Mouse (Mus musculus): ENCODE results near the gene Acyp1.

Gene Acyp1

GRCm38 (mm10) chr12:85237553-85237952 lies 50.7 kb downstream of the Acyp1 start:
- in situ Hi-C loops (cut with MboI, MseI), result no loop called here

DNA sequence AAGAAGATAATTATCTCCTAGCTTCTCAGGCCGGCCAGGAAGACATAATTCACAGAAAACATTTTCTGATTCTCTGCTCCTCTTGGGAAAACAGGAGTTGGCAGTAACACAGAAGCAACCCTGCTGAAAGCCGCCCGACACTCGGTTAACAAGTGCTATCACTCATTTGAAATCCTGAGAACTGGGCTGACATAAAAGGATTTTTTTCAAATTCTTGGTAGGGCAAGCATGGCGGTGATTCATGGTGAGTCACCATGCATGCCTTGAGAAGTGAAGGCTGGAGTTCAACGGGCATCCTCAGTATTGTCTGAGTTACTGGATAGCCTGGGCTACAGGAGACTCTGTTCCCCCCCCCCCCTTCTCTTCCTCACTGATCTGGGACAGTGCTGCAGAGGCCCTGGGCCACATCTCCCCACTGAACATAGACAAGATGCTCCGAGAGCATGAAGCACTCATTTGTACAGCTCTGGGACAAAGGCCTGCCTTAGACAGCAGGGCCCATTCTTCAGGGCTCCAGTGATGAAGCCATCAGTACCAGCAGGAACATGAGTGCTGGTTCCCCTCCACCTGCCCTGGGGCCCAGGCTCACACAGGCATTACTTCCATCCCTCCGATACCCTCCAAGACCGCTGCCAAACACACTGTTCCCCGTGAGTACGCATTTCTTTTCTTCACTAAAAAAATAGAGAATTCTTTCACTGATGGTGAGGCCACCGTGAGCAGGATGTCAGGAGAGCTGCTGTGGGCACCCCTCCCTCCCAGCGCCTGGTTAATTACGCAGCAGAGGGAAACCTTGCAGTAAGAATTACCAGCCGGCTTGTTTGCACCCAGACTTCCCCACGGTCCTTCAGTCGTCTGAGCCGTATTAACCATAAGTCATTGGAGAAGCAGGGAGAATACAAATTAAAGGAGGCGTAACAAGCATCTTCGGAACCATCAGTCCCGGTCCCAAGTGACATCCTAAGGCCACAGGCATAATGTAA lies 54.6 kb downstream of the Acyp1 start:
- in situ Hi-C loops (cut with MboI, MseI), result no loop called here

DNA sequence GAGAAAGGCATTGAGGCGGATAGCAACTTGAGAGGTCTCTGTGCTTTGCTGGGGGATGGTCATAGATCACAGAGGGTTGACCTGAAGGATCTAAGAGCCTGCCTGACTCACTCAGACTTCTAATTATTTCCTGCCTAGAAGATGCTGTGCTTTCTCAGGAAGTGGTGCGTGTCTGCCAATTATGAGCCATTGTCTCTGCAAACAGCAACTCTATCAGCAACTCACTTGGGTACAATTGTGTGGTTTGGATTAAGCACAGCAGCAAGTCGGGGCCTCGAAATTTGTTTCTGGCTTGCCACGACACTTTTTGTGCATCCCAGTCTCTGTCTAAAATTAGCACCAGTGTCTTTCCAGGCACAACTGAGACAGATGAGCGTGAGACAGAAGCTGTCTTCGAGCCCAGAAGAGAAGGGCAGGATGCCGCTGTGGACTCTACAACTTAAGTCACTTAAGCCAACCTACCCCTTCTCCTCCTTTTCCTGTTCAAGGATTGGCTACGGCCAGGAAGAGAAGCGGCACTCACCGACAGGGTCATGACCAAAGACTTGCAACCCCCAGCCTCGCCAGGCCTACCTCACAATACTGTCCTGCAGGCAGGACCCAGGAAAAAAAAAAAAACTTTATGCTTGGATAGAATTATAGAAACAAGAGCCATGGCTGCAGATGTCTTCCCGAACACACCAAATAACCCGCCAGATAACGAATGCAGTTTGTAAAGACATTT lies 60.2 kb downstream of the Acyp1 start:
- in situ Hi-C loops (cut with MboI, MseI), result no loop called here

DNA sequence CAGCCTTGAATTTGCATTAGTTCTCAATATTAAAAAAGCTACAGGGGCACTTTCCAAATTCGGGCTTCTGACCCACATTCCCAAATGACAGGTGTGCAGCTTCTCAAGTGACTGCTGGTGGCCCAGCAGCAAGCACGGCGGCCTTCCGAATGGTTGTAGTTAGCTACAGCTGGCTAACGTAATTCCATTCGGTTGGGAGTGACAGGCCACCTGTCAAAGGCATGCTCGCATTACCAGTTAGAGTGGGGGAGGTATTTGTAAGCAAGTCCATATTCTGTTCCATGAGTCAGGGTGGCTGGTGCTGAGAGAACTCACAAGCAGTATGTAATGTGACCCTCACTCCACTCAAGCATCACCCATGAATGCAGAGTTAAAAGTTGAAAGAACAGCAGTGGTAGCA lies 61.0 kb downstream of the Acyp1 start:
- in situ Hi-C loops (cut with MboI, MseI), result no loop called here

All from T-helper 1 cell (primary cell).